Mouse (Mus musculus) liver (tissue): ENCODE measurements around the gene Dennd4c.
A peak's percentile ranks its signal among the peaks of the same experiment; 100 is the strongest.
"Not testable (repeated sequence)": the region's sequence is repeated elsewhere in the genome, so short reads cannot be mapped to it uniquely, and the experiment has no call there.

Source experiments
- DNase-seq: peaks from one replicate; pipeline ENCODE4 v3.0.0-alpha.2; 2020; ENCODE audit warnings: mixed read lengths

Gene Dennd4c

GRCm38 (mm10) chr4:86810604-86811003, 62.2 kb downstream of the Dennd4c start:
- DNase-seq = no peak

- no peak for DNase-seq
Observed at GRCm38 (mm10) chr4:86814850-86815249, 66.5 kb downstream of the Dennd4c start.

GRCm38 (mm10) chr4:86823169-86823568, 74.8 kb downstream of the Dennd4c start:
- peak; percentile 54 for DNase-seq

- no peak for DNase-seq
Observed at GRCm38 (mm10) chr4:86825143-86825542, 76.8 kb downstream of the Dennd4c start.

GRCm38 (mm10) chr4:86831896-86832295, 83.5 kb downstream of the Dennd4c start:
- no peak for DNase-seq

- DNase-seq = not testable (repeated sequence)
Observed at GRCm38 (mm10) chr4:86841141-86841540, 92.8 kb downstream of the Dennd4c start.

- no peak for DNase-seq
Observed at GRCm38 (mm10) chr4:86845384-86845783, 97.0 kb downstream of the Dennd4c start.

GRCm38 (mm10) chr4:86847246-86847645, 98.9 kb downstream of the Dennd4c start:
- no peak for DNase-seq

- no peak for DNase-seq
Observed at GRCm38 (mm10) chr4:86851331-86851730, 103.0 kb downstream of the Dennd4c start.

- DNase-seq = no peak
Observed at GRCm38 (mm10) chr4:86852018-86852417, 103.7 kb downstream of the Dennd4c start.

GRCm38 (mm10) chr4:86852813-86853590, 104.6 kb downstream of the Dennd4c start:
- DNase-seq = no peak

- DNase-seq = no peak
Observed at GRCm38 (mm10) chr4:86856304-86857112, 108.2 kb downstream of the Dennd4c start.

- peak; percentile 96 for DNase-seq
Observed at GRCm38 (mm10) chr4:86857113-86858069, 109.0 kb downstream of the Dennd4c start, which contains the start of gene Rps6. Rps6 (minus strand) TSS chr4:86857412.

- peak; percentile 13 for DNase-seq
Observed at GRCm38 (mm10) chr4:86858070-86858440, 109.7 kb downstream of the Dennd4c start.

- DNase-seq = no peak
Observed at GRCm38 (mm10) chr4:86864087-86864486, 115.7 kb downstream of the Dennd4c start.

GRCm38 (mm10) chr4:86871988-86872387, 123.6 kb downstream of the Dennd4c start:
- no peak for DNase-seq

- DNase-seq = no peak
Observed at GRCm38 (mm10) chr4:86873072-86873471, 124.7 kb downstream of the Dennd4c start.

- peak; percentile 93 for DNase-seq
Observed at GRCm38 (mm10) chr4:86874146-86874847, 125.9 kb downstream of the Dennd4c start, which contains the start of gene Acer2. Acer2 (plus strand) TSS chr4:86874396.

GRCm38 (mm10) chr4:86879477-86879876, 131.1 kb downstream of the Dennd4c start:
- DNase-seq = no peak

GRCm38 (mm10) chr4:86881178-86881577, 132.8 kb downstream of the Dennd4c start:
- DNase-seq = no peak

GRCm38 (mm10) chr4:86882413-86882812, 134.1 kb downstream of the Dennd4c start:
- DNase-seq = no peak

GRCm38 (mm10) chr4:86884945-86885344, 136.6 kb downstream of the Dennd4c start:
- peak; percentile 65 for DNase-seq
